Mouse (Mus musculus) kidney, adult 18-20 months (tissue): ENCODE data around the gene Tmem135.

Experiments
- DNase-seq: peaks from one replicate; pipeline ENCODE4 v3.0.0; 2021

Gene Tmem135

DNA sequence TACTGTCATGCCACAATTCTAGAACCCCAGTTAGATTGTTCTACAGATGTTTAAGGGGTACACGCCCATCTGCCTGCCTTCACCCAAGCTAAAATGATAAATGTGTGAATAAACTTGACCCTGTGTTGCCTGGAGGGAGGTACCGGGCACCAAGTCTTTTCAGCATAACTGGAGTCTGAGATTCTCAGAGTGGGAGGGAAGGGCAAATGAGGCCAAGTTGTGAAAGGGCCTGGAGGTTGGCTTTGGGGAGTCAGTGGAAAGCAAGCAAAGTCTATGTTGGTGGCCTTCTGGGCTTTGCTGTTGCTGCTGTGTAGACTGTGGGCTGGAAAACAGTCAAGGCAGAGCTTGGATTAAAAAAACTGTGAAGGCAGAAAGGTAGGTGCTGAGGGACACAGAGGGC is 13.7 kb upstream of the Tmem135 start:
- no peak for DNase-seq

DNA sequence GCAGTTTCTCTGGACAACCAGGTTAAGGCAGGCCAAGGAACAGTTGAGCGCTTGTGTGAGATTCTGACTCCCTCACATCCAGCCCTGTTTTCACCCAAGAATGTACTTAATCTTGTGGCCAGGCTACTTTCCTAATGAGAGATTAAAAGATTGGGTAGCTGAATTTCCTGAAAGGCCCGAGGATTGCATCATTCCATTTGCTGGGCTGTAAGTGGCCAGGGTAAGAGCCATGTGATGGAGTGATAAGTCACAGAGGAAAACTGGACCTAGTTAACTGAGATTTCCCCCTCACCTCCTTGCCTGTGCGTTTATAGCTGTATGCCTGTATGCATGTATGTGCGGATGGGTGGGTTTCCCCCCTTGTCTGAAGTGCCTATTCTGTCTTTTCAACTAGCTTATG is 12.0 kb upstream of the Tmem135 start:
- DNase-seq, result no peak

DNA sequence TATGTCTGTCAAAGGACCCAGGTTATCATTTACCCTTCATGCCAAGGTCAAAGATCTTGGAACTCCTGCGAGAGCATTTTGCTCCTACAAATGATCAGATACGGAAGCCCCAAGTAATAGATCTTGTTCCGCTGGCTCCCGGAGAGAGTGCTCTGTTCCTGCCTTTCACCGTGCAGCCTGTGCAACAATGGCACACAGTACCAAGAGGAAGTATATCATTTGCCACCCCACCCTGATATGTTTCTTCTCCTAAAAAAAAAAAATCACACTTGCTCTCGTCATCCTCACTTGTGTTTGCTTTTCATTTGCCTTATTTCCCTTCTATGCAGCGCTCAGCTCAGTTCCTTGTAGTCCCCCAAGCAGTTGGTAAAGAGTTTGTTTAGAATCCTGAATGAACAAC is 8.1 kb upstream of the Tmem135 start:
- peak; percentile 13 for DNase-seq

DNA sequence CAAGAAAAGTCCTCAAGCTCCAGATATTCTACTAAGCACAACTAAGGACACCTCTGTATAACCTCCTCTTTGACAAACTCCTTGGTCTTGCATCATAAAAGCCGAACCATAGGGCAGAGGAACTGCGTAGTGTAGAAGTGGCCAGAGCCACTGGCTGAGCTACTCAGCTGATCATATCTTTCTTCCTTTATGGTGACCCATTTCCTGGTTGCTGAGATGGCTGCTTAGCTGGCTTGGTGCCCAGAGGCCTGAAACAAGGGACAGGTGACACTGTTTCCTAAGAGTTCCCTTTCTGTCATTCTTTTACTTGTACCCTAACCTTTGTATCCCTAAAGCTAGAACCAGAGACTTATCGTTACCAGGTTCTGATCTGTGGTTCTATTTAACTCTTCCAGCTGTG is 7.3 kb upstream of the Tmem135 start:
- DNase-seq, result peak; percentile 64

DNA sequence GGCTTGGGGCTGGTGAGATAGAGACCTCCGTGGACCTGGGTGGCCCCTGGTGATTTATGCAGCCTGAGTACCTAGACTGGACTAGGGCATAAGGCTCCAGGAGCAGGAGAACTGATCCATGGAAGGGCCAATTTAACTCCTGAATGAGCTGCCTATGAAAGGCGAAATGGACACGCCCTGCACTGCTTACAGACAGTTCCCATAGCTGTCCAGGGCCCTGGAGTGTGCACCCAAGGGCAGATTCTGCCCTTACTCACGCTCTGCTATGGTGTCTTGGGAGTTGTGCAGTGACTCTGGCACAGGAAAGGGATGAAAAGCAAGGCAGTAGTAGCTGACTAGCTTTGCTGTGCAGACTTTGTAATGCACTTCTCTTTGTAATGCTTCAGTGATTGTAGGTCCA is 6.3 kb upstream of the Tmem135 start:
- peak; percentile 39 for DNase-seq

DNA sequence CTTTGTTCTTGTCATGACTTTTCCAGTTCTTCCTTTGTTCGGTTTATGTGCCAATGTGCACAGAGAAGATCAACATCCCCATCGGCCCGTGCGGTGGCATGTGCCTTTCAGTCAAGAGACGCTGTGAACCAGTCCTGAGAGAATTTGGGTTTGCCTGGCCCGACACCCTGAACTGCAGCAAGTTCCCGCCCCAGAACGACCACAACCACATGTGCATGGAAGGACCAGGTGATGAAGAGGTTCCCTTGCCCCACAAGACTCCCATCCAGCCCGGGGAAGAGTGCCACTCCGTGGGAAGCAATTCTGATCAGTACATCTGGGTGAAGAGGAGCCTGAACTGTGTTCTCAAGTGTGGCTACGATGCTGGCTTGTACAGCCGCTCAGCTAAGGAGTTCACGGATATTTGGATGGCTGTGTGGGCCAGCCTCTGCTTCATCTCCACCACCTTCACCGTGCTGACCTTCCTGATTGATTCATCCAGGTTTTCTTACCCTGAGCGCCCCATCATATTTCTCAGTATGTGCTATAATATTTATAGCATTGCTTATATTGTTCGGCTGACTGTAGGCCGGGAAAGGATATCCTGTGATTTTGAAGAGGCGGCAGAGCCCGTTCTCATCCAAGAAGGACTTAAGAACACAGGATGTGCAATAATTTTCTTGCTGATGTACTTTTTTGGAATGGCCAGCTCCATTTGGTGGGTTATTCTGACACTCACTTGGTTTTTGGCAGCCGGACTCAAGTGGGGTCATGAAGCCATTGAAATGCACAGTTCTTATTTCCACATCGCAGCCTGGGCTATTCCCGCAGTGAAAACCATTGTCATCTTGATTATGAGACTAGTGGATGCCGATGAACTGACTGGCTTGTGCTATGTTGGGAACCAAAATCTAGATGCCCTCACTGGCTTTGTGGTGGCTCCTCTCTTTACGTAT is 3.3 kb upstream of the Tmem135 start:
- peak; percentile 45 for DNase-seq

DNA sequence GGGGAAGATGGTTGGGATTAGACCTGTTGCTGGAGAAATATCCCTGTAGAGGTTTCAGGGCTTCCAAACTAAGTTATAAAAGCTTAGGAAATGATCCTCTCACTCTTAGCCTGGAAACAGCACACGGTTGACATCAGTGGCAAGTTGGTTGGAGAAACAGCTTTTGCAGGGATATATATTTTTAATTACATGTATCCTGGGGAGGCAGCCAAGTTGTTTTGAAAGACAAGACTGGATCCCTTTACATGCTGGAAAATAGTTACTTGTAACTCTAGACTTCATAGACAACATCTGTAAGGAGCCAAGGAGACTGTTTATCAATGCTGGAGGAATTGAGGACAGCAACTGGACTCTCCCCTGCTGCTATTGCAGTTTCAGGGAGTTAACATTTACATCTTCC is 2.0 kb upstream of the Tmem135 start:
- DNase-seq, result peak; percentile 16

DNA sequence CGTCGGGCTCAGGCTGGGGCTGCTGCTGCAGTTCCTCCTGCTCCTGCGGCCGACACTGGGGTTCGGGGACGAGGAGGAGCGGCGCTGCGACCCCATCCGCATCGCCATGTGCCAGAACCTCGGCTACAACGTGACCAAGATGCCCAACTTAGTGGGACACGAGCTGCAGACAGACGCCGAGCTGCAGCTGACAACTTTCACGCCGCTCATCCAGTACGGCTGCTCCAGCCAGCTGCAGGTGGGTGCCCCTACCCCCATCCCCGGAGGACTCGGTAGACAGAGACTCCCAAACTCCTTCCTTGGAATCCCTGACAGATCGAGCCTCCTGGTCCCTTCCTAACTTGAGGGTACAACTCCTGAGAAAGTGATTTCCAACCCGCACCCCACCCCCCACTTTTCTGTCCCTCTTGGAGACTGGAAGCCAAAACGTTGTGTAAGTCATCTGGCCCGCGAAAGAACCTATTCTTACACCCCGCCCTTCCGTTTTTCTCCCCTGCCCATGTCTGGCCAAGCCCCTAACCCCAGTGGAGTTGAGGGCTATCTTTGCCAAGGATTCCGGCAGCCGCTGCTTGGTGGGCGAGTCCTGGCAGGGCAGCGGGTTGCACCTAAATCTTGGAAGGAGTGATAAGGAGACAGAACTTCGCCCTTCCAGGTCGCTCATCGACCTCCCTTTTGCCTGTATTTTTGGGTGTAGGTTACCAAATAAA is 865 bp upstream of the Tmem135 start:
- DNase-seq, result peak; percentile 67

DNA sequence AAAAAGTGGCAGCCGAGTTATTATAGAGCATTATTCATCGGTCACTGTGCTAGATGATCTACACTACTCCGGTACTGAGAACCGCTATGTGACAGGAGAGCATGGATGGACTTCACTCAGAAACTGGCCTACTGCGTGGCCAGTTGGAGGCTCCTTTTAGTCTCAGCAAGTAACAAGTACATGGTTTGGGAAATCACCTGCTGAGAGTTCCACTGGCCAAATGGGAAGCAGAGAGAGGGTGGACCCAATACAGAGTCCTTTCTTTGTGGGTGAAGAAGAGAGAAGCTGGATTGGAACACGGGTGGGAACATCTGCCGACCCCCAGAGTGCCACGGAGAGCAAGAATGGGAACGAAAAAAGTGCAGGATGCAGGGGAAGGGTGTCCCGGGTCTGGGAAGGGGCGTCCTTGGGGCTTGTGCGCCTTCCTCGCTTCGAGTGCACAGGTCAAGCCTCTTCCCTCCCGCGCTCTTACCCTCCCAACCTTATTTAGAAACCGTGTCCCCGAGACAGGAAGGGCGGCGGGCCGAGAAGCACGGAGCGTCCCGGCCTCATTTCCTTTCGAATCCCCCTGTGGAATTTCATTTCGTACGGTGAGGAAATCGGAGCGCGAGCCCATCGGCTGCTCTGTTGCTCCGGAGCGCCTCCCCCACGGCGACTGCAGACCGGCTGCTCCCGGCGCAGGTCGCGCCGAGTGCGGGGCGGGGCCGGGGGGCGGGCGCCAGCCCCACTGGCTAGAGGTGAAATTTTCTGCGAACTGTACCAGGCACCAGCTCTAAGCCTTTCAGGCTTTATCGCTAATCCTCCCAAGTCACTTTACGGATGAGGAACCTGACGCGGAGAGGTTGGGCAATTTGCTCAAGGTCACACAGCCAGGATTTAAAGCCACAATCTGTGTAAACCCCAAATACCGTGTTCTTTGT is 709 bp downstream of the Tmem135 start:
- DNase-seq, result peak; percentile 88

DNA sequence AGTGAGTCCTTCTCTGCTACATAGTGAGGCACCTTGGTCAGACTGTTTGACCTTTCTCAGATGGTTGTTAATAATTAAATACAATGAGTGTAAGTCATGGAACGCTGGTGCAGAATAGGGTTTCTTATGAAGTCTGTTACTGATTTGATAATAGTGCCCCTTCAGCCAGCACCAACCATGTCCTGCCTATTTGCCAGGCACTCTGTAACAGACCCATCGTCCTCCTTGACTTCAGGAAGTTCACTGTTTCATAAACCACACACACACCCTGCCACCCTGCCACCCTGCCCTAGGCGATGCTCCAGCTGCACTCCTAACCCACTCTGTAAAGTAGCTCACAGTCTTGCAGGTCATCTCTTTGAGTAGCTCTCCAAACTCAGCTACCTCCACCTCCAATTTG is 2.1 kb downstream of the Tmem135 start:
- DNase-seq, result peak; percentile 65

DNA sequence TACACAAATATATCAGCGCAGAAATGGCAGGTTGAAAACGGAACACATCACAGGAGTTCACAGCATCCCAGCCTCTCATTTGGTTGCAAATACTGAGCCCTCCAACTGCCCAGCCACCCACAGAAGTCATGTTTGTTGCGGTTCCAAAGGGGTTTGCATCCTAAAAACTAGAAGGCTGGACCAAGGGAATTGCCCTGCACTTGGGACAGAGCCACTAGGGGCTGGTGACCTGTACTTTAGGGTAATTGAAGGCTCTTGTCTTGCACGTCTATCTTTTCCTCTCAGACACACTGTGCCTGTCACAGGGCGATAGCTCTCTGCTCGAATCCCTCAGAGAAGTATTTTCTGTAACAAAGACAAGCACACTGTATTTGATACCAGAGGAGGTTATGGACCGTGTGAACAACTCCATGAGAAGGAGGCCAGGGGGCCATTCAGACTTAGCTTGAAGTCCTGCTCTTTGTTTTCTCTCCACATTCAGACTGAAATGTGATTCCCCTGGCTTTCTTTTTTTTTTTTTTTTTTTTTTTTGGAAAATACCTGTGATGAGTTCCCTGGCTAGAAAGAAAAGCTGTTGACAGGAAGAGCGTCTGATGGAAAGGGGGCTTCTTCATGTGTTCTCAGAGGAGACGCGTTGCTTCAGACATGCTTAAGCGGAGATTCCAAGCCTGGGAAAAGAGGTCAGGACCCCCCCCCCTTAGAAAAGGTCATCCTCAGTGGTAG is 2.7 kb downstream of the Tmem135 start:
- DNase-seq, result no peak

DNA sequence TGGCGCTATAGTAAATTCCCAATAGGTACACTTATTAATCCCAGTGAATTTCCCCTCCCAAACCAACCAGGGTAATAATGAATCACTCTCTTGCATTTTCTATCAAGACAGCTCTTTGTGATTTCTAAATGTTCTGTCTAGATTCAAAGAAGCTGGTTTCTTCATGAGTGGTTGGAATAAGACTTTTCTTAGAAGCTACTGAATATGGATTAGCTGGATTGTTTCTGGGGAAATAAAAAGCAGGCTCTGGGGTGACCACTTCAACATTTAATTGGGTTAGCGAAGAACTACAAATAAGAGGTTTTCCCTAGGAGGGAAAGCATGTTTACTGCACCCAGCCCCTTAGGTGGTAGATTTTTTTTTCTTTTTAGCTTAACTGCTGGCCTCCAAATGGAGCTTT is 3.3 kb downstream of the Tmem135 start:
- no peak for DNase-seq

DNA sequence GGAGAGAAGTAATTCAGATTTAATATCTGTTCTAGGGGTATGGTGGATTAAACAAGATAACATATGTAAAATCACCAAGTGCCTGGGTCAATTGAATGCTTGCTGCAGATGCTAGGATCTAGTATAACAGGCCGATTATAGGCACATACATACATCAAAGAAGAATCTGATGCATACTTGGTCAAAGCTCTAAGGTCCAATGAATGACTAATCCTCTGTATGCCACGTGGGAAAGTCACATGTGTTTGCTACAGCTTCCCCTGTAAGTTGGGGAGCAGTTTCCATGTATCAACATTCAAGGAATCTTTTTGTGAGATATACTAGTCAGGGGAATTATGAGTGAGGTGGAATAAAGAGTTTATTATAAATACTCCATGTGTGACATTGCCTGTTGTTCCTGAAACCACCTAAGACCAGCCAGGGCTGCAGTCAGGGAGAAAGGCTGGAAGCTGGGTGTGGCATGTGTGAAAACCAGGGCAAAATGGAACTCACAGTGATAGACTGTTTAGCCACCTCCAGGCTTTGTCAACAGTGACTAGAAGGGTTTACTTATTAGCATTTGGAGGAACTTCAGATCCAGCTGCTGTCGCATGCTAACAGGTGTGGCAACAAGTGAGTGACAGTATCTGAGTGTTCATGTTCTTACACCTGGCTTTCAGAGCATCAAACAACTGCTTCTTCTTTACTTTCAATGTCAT is 6.0 kb downstream of the Tmem135 start:
- DNase-seq, result no peak

DNA sequence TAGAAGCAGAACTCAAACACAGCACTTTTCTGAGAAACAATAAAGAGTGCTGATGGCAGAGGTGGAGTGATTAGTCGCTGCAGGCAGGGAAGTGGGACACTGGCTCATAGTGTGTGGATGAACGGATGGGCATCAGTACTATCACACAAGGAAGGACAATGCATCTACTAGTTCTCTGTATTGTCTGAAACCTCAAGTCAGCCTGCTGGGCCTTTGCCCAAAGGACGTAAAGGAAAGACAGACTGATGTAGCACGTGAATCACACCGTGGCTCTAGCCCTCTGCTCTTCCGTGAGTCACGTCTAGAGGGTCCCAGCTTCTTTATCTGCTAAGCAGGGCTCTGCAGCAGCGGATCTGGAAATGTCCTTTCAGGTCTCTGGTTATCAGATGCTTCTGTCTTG is 7.6 kb downstream of the Tmem135 start:
- no peak for DNase-seq

DNA sequence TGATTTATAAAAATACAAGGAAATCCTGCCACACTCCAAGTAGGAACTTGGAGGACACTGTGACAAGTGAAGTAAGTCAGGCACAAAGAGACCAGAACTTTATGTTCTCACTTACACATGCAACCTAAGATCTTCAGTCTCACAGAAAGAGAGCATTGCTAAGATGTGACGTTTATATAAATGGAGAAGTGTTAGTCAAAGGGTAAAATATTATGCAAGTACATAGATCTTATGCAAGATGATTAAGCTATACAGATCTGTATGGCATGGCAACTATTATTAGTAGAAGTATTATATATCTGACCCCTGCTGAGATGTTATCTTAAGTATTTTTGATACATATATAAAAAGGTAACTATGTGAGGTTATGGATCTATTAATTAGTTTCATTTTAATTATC is 8.6 kb downstream of the Tmem135 start:
- no peak for DNase-seq

DNA sequence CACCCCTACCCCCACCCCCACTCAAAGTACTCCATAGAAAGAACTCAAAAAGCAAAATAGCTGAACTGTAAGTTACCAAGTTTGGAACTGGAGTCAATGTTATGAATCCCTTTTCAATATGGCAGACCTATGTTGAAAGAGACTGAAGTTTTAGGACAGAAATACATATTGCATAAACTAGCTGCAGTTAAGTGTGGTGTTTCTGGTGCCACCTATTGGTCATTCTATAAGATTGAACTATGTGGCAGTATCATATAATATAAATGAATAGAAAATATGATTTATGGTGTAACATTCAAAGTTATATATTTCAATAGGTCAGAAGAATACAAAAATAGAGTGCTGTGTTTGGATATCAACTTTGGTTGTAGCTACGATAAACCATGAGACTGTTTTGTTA is 11.2 kb downstream of the Tmem135 start:
- DNase-seq, result no peak

DNA sequence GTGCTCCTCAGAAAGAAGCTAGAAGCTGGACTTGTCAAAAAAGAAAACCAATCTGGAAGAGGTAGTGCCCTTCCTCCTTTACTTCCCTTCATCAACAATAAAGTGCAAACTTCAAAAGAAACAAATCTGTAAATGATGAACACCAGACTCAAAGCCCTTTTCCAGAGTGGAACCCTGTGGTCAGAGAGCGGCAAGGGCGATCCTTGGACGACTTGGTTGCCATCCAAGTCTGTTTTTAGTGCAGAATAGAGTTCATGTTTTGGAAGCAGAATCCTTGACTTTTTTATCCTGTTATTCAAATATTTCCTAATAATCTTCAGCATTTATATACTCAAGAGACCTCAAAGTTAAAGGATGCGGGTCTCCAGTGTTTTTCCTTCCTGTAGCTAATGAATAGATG is 11.6 kb downstream of the Tmem135 start:
- DNase-seq, result peak; percentile 26

DNA sequence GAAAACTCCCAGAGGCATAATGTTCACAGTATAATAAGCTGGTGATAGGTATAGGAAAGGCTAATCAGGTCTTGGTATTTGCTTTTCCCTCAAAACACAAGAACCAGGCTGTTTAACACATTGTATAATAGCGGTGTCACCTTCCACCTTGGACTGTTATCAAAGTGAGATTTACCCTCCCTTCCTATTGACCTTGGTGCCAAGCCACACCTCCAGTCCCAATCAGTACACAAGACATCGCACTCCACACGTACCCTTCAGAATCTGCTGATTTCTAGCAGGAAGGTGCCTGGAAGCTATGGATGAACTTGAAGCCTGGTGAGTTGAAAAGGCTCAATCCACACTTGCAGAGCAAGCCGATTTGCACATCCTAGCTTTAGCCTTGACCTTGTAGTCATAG is 12.2 kb downstream of the Tmem135 start:
- peak; percentile 26 for DNase-seq

DNA sequence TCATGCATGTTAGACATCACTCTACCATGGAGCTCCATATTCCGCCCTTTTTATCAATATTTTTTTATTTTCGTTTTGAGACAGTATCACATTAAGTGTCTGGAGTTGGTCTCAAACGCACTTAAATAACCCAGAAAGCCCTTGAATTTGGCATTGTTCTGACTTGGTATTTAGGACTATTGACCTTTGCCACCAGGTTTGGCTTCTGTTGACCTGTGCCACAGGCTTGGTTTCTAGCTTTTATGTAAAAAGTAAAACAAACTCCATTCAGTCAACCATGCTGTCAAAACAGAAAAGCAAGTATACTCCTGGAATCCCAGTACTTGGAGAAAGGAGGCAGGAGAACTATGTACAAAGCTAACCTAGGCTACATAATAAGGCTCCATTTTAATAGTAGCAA is 12.7 kb downstream of the Tmem135 start:
- DNase-seq, result no peak

DNA sequence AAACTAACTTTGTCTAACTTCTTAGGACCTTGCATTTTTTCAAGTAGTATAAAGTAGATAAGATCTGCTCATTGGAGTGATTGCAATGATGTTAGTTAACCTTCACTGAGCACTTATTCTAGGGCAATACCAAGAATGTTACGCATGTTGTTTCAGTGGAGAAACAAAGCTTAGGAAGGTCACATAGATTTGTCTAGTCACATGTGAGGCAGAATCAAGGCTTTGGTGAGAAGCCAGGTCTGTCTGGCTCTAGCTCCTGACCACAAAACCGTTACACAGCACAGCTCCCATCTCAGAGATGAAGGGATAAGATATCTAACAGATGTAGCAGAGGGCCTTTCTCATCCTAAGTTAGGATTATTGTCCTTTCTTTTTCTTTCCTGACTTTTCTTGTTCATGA is 13.4 kb downstream of the Tmem135 start:
- DNase-seq, result no peak

DNA sequence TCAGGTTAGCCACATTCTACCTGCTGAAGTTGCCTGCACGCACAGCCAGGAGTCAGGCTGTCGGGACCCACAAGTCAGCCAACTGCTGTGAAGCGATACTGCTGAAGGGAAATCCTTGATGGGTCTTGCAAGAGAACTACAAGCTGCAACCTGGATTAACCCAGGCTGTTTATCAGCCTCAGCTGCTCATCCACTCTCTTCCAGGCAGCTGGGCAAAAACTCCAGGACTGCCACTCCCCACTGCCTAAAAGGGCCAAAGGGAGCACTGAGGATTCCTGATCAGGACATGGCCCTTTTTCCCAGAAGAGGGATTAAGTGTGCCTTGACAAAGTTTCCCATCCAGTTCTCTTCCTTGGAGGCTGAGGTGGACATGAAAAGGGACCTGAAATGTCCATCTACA is 15.0 kb downstream of the Tmem135 start:
- DNase-seq, result no peak

DNA sequence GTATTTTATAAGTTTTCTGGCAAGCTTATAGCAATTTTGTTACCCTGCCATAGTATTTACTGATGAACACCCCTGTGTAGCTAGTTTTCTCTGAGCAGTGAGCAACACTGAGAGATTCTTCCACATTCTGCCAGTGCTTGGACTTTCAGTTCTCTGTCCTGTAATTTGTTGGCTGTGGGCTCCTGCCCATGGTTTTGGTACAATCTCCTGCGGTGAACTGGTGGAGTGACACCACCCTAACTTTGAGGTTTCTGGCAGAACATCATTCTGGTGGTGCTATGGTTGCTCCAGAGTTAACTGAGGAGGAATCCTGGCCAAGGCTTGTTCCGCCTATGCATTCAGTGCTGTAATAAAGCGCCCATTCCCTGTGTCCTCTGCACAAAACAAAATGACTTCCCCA is 21.1 kb downstream of the Tmem135 start:
- no peak for DNase-seq
